Mouse (Mus musculus) cortical plate, adult 2 months (tissue): ENCODE measurements around the gene Adamts20.

Source experiments
- CTCF ChIP-seq: fragments of 200-500 bp; IDR thresholded peaks from 2 replicates; pipeline ENCODE4 v1.5.1; 2011; ENCODE audit warnings: mild to moderate bottlenecking, control low read depth, low read length; ENCODE audit not compliant: insufficient read depth; ENCODE audit errors: extremely low read depth
- POLR2A ChIP-seq: fragments of 200-500 bp; IDR thresholded peaks from 2 replicates; pipeline ENCODE4 v1.6.1; 2011; ENCODE audit warnings: mild to moderate bottlenecking, low read length, control low read depth; ENCODE audit not compliant: insufficient read depth; ENCODE audit errors: extremely low read depth

DNA sequence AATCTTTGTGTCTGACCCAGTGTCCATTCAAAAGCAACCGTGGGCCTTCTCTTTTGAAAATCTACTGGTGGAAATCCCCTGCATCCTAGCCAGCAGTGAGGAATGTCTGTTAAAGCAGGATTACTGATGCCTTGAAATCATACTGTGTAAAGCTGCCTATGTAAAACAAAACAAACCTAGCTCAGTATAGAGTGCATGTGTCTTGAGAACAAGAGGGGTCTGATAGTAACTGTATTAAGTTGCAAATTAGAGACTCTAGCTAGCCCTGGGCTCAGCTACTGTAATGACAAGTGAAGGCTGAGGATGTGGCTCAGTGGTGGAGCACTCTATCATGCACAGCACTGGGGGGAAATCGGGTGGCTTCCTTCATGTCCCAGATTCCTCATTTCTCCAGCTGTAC is 22.2 kb downstream of the Adamts20 start:
- TF ChIP-seq CTCF, result no peak
- no peak for TF ChIP-seq POLR2A
